Mouse (Mus musculus): Measurements from ENCODE around the gene Ino80b. TPM values are rescaled to one million over a fixed set of nuclear protein-coding genes. Genes with fewer than 3 reads are reported as not detected.
A peak's percentile ranks its signal among the peaks of the same experiment; 100 is the strongest.

Ino80b gene
- total and polyA plus RNA-seq, 2 experiments from 2014 or later: 15.3 to 40.1 TPM

- DNase-seq: no peak
- TF ChIP-seq CTCF (IDR thresholded peaks at IDR 0.05; ENCODE audit: low read depth): no peak
- no peaks in the 10 kb centered on the region for H3K9me3 ChIP-seq (ENCODE audit: low read length)
- H3K27me3 ChIP-seq (ENCODE audit: insufficient read depth, low read length): peaks cover 56% of the 10 kb centered on the region
- H3K4me3 ChIP-seq (ENCODE audit: low read depth, low read length): no peak overlapping the region
- no peaks in the 10 kb centered on the region for H3K36me3 ChIP-seq (ENCODE audit: insufficient read depth)
- no peak overlapping the region for H3K27ac ChIP-seq (ENCODE audit: low read depth, low read length)
- H3K4me2 ChIP-seq (ENCODE audit: low read depth): peak overlapping the region; percentile 23; the same call in 1 of the 2 replicates
- H3K9ac ChIP-seq: no peak overlapping the region
- 7% methylated on average over 9 of the region's 9 CpGs for WGBS
- ATAC-seq: no peak
- no peaks in the 10 kb centered on the region for H3K4me1 ChIP-seq (ENCODE audit: insufficient read depth)
Measured at GRCm38 (mm10) chr6:83087926-83088260, 37.3 kb downstream of the Ino80b start.

DNA sequence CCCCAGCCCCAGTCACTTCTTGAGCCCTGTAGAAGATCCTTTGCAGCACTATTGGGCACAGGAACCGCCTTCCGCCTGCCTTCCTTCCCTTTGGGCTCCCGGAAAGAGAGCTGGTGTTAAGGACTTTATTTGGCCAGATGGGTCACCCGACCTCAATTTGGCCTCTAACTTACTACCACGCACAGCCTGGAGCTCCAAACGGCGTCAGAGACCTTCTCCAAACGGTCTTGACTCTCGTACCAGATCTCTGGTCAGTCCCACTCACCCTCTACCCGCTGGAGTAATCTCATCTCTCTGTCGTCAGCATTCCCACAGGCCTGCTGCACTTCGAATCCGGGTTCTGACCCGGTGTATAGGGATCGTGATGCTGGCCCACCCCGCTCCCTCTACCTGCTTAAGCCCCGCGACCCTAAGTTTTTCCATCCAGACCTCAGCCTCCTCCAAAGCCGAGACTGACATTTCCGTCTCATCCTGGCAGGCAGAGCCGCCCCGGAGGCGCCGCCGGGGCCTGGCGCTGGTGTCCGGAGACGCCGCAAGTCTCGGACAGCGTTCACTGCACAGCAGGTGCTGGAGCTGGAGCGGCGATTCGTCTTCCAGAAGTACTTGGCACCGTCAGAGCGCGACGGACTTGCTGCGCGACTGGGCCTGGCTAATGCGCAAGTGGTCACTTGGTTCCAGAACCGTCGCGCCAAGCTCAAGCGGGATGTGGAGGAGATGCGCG is 37.9 kb downstream of the Ino80b start:
- no peak for ATAC-seq
- H3K4me3 ChIP-seq (ENCODE audit: low read depth, low read length): no peak overlapping the region

GRCm38 (mm10) chr6:83086121-83087035 is 38.9 kb downstream of the Ino80b start, which contains the start of gene Lbx2:
TSS of gene Lbx2 (plus strand) at chr6:83086367.
- Histone ChIP-seq H3K4me3 (ENCODE audit: low read depth, low read length) (no peak within 1 kb of the TSS), H3K36me3 (ENCODE audit: insufficient read depth) (peaks cover 4% of the 10 kb centered on the region; the same call in 1 of the 2 replicates), H3K4me1 (ENCODE audit: insufficient read depth) (no peaks in the 10 kb centered on the region), H3K4me2 (ENCODE audit: low read depth) (no peak within 1 kb of the TSS), H3K27ac (ENCODE audit: low read depth, low read length) (no peak within 1 kb of the TSS), H3K9ac (no peak within 1 kb of the TSS), H3K9me3 (ENCODE audit: low read length) (no peaks in the 10 kb centered on the region), H3K27me3 (ENCODE audit: insufficient read depth, low read length) (peaks cover 56% of the 10 kb centered on the region)
- DNase-seq: no peak
- 5% methylated on average over 42 of the region's 42 CpGs for WGBS
- ATAC-seq: no peak
- no peak for TF ChIP-seq CTCF (IDR thresholded peaks at IDR 0.05; ENCODE audit: low read depth)

More for the DNA sequence above, 37.9 kb downstream of the Ino80b start:
- Histone ChIP-seq H3K27me3 (ENCODE audit: insufficient read depth, low read length) (peaks cover 56% of the 10 kb centered on the region), H3K36me3 (ENCODE audit: insufficient read depth) (no peaks in the 10 kb centered on the region), H3K4me2 (ENCODE audit: low read depth) (peak overlapping the region; percentile 23; the same call in 1 of the 2 replicates), H3K4me1 (ENCODE audit: insufficient read depth) (no peaks in the 10 kb centered on the region), H3K27ac (ENCODE audit: low read depth, low read length) (no peak overlapping the region), H3K9me3 (ENCODE audit: low read length) (no peaks in the 10 kb centered on the region), H3K9ac (no peak overlapping the region)
- DNase-seq: no peak
- no peak for TF ChIP-seq CTCF (IDR thresholded peaks at IDR 0.05; ENCODE audit: low read depth)
- 1% methylated on average over 47 of the region's 47 CpGs for WGBS

DNA sequence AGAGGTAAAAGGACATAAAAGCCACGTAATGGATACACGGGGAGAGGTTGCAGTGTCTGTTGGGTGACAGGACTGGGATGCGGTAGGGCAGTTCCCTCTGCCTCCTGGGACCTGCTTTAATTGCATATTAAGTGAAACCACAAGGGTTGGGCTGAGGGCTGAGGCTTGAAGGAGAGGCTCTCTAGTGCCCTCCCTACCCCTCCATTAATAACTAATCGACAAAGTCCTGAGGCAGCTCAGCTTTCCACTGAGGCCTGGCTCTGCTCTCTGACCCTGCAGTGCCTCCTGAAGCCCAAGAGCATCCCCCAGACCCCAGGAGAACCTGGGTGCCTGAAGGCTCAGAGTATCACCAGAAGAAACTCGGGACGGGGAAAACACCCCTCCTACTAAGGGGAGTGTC is 40.8 kb downstream of the Ino80b start:
- Histone ChIP-seq H3K9ac (no peak overlapping the region), H3K4me3 (ENCODE audit: low read depth, low read length) (no peak overlapping the region), H3K27ac (ENCODE audit: low read depth, low read length) (no peak overlapping the region), H3K36me3 (ENCODE audit: insufficient read depth) (peaks cover 14% of the 10 kb centered on the region; the same call in 1 of the 2 replicates), H3K27me3 (ENCODE audit: insufficient read depth, low read length) (peaks cover 46% of the 10 kb centered on the region), H3K4me1 (ENCODE audit: insufficient read depth) (no peaks in the 10 kb centered on the region), H3K9me3 (ENCODE audit: low read length) (no peaks in the 10 kb centered on the region), H3K4me2 (ENCODE audit: low read depth) (no peak overlapping the region)
- no peak for TF ChIP-seq CTCF (IDR thresholded peaks at IDR 0.05; ENCODE audit: low read depth)
- WGBS: 4% methylated on average over 6 of the region's 6 CpGs
- DNase-seq (no peak), ATAC-seq (no peak)

- Histone ChIP-seq H3K36me3 (ENCODE audit: insufficient read depth) (peaks cover 14% of the 10 kb centered on the region; the same call in 1 of the 2 replicates), H3K4me1 (ENCODE audit: insufficient read depth) (no peaks in the 10 kb centered on the region), H3K9ac (no peak overlapping the region), H3K4me2 (ENCODE audit: low read depth) (no peak overlapping the region), H3K27ac (ENCODE audit: low read depth, low read length) (no peak overlapping the region), H3K4me3 (ENCODE audit: low read depth, low read length) (no peak overlapping the region), H3K9me3 (ENCODE audit: low read length) (no peaks in the 10 kb centered on the region), H3K27me3 (ENCODE audit: insufficient read depth, low read length) (peaks cover 38% of the 10 kb centered on the region)
- no peak for ATAC-seq
- 15% methylated on average over 5 of the region's 5 CpGs for WGBS
- DNase-seq: no peak
- no peak for TF ChIP-seq CTCF (IDR thresholded peaks at IDR 0.05; ENCODE audit: low read depth)
Measured at GRCm38 (mm10) chr6:83083497-83083896, 41.7 kb downstream of the Ino80b start.

DNA sequence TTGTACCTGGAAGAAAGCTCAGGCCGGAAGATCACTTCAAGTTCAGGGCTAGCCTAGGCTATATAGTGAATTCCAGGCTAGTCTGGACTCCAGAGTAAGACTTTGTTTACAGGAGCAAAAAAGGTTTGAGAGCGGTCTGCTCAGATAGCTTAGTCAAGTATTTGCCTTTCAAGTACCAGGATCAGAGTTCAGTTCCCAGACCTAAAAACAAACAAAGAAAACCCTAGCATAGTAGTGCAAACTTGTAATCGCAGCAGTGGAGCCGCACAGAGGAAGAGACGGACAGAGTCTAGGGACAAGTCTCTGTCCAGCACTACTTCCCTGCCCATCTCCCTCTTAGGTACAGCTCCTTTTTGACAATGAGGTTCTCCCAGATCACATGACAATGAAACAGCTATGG is 45.0 kb downstream of the Ino80b start:
- H3K9ac ChIP-seq: no peak overlapping the region
- H3K36me3 ChIP-seq (ENCODE audit: insufficient read depth): peaks cover 14% of the 10 kb centered on the region; the same call in 1 of the 2 replicates
- no peaks in the 10 kb centered on the region for H3K4me1 ChIP-seq (ENCODE audit: insufficient read depth)
- H3K27ac ChIP-seq (ENCODE audit: low read depth, low read length): no peak overlapping the region
- DNase-seq (no peak), ATAC-seq (no peak)
- no peaks in the 10 kb centered on the region for H3K9me3 ChIP-seq (ENCODE audit: low read length)
- WGBS: 98% methylated on average over 5 of the region's 5 CpGs
- no peak overlapping the region for H3K4me3 ChIP-seq (ENCODE audit: low read depth, low read length)
- H3K4me2 ChIP-seq (ENCODE audit: low read depth): no peak overlapping the region
- no peak for TF ChIP-seq CTCF (IDR thresholded peaks at IDR 0.05; ENCODE audit: low read depth)
- H3K27me3 ChIP-seq (ENCODE audit: insufficient read depth, low read length): peaks cover 30% of the 10 kb centered on the region

Measured in forebrain, postnatal 0 days (tissue).